Mouse (Mus musculus) cerebellum, adult 11 months (tissue): Measurements from ENCODE around the gene Cog2.

Experiments
- DNase-seq: peaks from one replicate; pipeline ENCODE4 v3.0.0; 2022

Cog2 gene

GRCm38 (mm10) chr8:124517142-124517541 is 3.4 kb upstream of the Cog2 start:
- no peak for DNase-seq

- DNase-seq = no peak
Measured at GRCm38 (mm10) chr8:124521946-124522345, 1.4 kb downstream of the Cog2 start.

GRCm38 (mm10) chr8:124526261-124526660 is 5.7 kb downstream of the Cog2 start:
- no peak for DNase-seq

GRCm38 (mm10) chr8:124530076-124530475 is 9.5 kb downstream of the Cog2 start:
- DNase-seq = peak; percentile 81

GRCm38 (mm10) chr8:124530556-124530955 is 10.0 kb downstream of the Cog2 start:
- DNase-seq = peak; percentile 44

- no peak for DNase-seq
Measured at GRCm38 (mm10) chr8:124530996-124531395, 10.4 kb downstream of the Cog2 start.

GRCm38 (mm10) chr8:124532626-124533025 is 12.1 kb downstream of the Cog2 start:
- DNase-seq = no peak

- no peak for DNase-seq
Measured at GRCm38 (mm10) chr8:124535451-124535850, 14.9 kb downstream of the Cog2 start.

- no peak for DNase-seq
Measured at GRCm38 (mm10) chr8:124540906-124541305, 20.3 kb downstream of the Cog2 start.

GRCm38 (mm10) chr8:124542001-124542400 is 21.4 kb downstream of the Cog2 start:
- peak; percentile 59 for DNase-seq

- DNase-seq = no peak
Measured at GRCm38 (mm10) chr8:124543272-124543671, 22.7 kb downstream of the Cog2 start.

GRCm38 (mm10) chr8:124546371-124546770 is 25.8 kb downstream of the Cog2 start:
- no peak for DNase-seq

- DNase-seq = no peak
Measured at GRCm38 (mm10) chr8:124546815-124547214, 26.2 kb downstream of the Cog2 start.

GRCm38 (mm10) chr8:124547269-124547668 is 26.7 kb downstream of the Cog2 start:
- DNase-seq = no peak

- DNase-seq = no peak
Measured at GRCm38 (mm10) chr8:124548187-124548586, 27.6 kb downstream of the Cog2 start.

GRCm38 (mm10) chr8:124551011-124551661 is 30.6 kb downstream of the Cog2 start:
- DNase-seq = no peak

GRCm38 (mm10) chr8:124555113-124555750 is 34.7 kb downstream of the Cog2 start:
- DNase-seq = no peak

- DNase-seq = no peak
Measured at GRCm38 (mm10) chr8:124556164-124556563, 35.6 kb downstream of the Cog2 start.

GRCm38 (mm10) chr8:124556658-124557057 is 36.1 kb downstream of the Cog2 start:
- DNase-seq = peak; percentile 43

- peak; percentile 52 for DNase-seq
Measured at GRCm38 (mm10) chr8:124557476-124557875, 36.9 kb downstream of the Cog2 start.

- DNase-seq = no peak
Measured at GRCm38 (mm10) chr8:124567126-124567525, 46.6 kb downstream of the Cog2 start.

GRCm38 (mm10) chr8:124567584-124567983 is 47.0 kb downstream of the Cog2 start:
- DNase-seq = no peak

GRCm38 (mm10) chr8:124569100-124569499 is 48.5 kb downstream of the Cog2 start:
- DNase-seq = no peak

GRCm38 (mm10) chr8:124569593-124569992 is 49.0 kb downstream of the Cog2 start, which contains the start of gene Agt:
Gene Agt, minus strand, starts transcription at chr8:124569706.
- DNase-seq = peak; percentile 46
